Mouse (Mus musculus) midbrain, postnatal 0 days (tissue): ENCODE measurements at regions not wholly inside any gene's neighbourhood (a gene's known extent, or its start where the extent isn't known, plus 50 kb on each side); places are given as distances from the start of the nearest gene placed in this dataset.

Source experiments
- ATAC-seq: fragments of 200-750 bp; cut with Nextera tagmentation; 2 replicates; pipeline ENCODE4 v1.8.0; 2017; ENCODE audit warnings: moderate number of reproducible peaks, mild to moderate bottlenecking, moderate TSS enrichment, moderate library complexity; ENCODE audit not compliant: low FRiP score
- DNase-seq: peaks from one replicate; pipeline ENCODE4 v3.0.0-alpha.2; 2015; ENCODE audit warnings: low spot score
- H3K27ac ChIP-seq: fragments of 300-500 bp; sonication (generic); 2 replicates; pipeline ENCODE4 v1.5.1; 2014; ENCODE audit warnings: low read depth, mild to moderate bottlenecking, low read length, mixed read lengths
- H3K27me3 ChIP-seq: fragments of 300-500 bp; sonication (generic); 2 replicates; pipeline ENCODE4 v1.6.1; 2014; ENCODE audit warnings: low read length, control low read depth, mixed read lengths; ENCODE audit not compliant: insufficient read depth
- H3K36me3 ChIP-seq: fragments of 300-500 bp; sonication (generic); 2 replicates; pipeline ENCODE4 v1.6.1; 2014; ENCODE audit warnings: low read length, control low read depth, mixed read lengths; ENCODE audit not compliant: insufficient read depth
- H3K4me1 ChIP-seq: fragments of 300-500 bp; sonication (generic); 2 replicates; pipeline ENCODE4 v1.6.1; 2014; ENCODE audit warnings: mild to moderate bottlenecking, control low read depth, antibody characterized with exemption, low read length, mixed read lengths; ENCODE audit not compliant: insufficient read depth
- H3K4me2 ChIP-seq: fragments of 300-500 bp; sonication (generic); 2 replicates; pipeline ENCODE4 v1.6.1; 2014; ENCODE audit warnings: low read depth, mild to moderate bottlenecking, low read length, mixed read lengths; ENCODE audit not compliant: poor library complexity, severe bottlenecking
- H3K4me3 ChIP-seq: fragments of 300-500 bp; sonication (generic); 2 replicates; pipeline ENCODE4 v1.5.1; 2014; ENCODE audit warnings: low read depth, mild to moderate bottlenecking, low read length, moderate library complexity
- H3K9ac ChIP-seq: fragments of 300-500 bp; sonication (generic); replicated peaks from 2 replicates; pipeline ENCODE4 v1.6.1; 2014; ENCODE audit warnings: mild to moderate bottlenecking, low read length, moderate library complexity, mixed read lengths; ENCODE audit not compliant: poor library complexity, severe bottlenecking
- H3K9me3 ChIP-seq: fragments of 300-500 bp; sonication (generic); 2 replicates; pipeline ENCODE4 v1.6.1; 2016; ENCODE audit warnings: low read length, control low read depth
- CTCF ChIP-seq: IDR thresholded peaks from 2 replicates; pipeline ENCODE4 v1.5.1; 2016; ENCODE audit warnings: antibody characterized with exemption, mild to moderate bottlenecking
- WGBS: fragments of 180-500 bp; shearing (Covaris S2); extraction: QIAGEN DNeasy Blood & Tissue Kit; methylation state at CpG from one replicate; pipeline ENCODE4 v1.1.7; 2014; 5-methylcytosine and 5-hydroxymethylcytosine counted together

DNA sequence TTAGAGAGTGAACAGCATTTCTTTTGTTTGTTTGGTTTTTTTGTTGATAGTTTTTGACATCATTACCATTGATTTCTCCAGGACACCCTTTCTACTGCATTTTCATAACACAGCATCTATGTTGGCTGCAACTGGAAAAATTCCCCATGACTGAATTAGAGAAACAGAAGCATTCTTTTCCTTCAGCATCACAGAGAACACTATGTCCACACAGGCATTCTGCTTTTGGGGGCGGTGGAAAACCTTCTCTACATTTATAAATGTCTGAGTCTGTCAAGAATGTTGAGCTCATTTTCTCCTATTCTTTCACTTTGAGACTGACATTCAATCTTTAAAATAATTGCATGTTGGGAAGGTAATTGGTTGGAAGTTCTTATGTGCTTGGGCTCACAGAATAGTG lies 734.4 kb downstream of the Gm597 start:
- WGBS, result 84% methylated on average over 1 of the region's 1 CpGs
- no peak for TF ChIP-seq CTCF
- H3K4me1 ChIP-seq, result no peaks in the 10 kb centered on the region
- ATAC-seq (no peak), DNase-seq (no peak)
- no peaks in the 10 kb centered on the region for H3K27me3 ChIP-seq
- H3K9ac ChIP-seq, result no peak overlapping the region
- no peaks in the 10 kb centered on the region for H3K9me3 ChIP-seq
- no peak overlapping the region for H3K4me2 ChIP-seq
- no peak overlapping the region for H3K27ac ChIP-seq
- no peaks in the 10 kb centered on the region for H3K36me3 ChIP-seq
- no peak overlapping the region for H3K4me3 ChIP-seq

DNA sequence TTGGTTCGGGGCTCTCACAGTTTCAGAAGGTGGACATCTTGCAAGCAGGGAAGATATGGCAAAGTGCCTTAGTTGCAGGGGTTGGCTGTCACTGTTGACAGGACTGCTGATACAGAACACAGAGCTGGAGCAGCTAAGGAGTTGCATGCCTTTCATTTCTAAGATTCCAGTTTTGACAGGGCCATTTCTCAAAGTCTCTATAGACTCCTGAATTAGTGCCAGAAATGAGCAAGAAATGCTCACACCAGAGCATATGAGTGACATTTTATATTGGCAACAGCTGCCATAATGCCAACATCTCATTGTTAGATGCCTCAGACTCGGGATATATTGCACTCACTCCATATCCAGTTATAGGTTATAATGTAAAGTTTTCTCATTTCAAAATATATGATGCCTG lies 754.3 kb downstream of the Gm597 start:
- no peak for TF ChIP-seq CTCF
- H3K4me2 ChIP-seq, result no peak overlapping the region
- H3K27me3 ChIP-seq, result no peaks in the 10 kb centered on the region
- H3K4me1 ChIP-seq, result no peaks in the 10 kb centered on the region
- H3K27ac ChIP-seq, result no peak overlapping the region
- WGBS, result 79% methylated on average over 2 of the region's 2 CpGs
- no peak for ATAC-seq
- H3K9ac ChIP-seq, result no peak overlapping the region
- H3K36me3 ChIP-seq, result no peaks in the 10 kb centered on the region
- no peaks in the 10 kb centered on the region for H3K9me3 ChIP-seq
- H3K4me3 ChIP-seq, result no peak overlapping the region
- DNase-seq, result no peak

DNA sequence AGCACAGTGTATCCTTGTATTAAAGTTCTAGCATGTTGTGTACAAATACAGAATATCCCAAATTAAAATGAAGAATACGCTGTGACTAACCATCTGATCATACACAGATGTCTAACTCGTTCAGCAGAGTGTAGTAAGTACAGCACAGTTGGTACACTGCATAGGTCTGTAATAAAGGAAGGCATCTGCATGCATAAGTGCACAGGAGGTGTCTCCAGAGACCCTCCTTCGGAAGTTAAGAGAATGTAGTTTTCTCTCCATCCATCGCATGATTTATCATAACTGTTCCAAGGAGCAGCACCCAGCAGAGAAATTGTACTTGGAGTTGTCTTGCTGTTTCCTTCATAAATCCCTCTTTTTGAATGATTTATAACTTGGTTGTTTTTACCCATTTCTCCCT lies 781.6 kb downstream of the Gm597 start:
- H3K4me2 ChIP-seq, result no peak overlapping the region
- H3K4me1 ChIP-seq, result no peaks in the 10 kb centered on the region
- DNase-seq (peak; percentile 9), ATAC-seq (no peak)
- TF ChIP-seq CTCF, result no peak
- WGBS, result 66% methylated on average over 4 of the region's 4 CpGs
- no peaks in the 10 kb centered on the region for H3K27me3 ChIP-seq
- H3K4me3 ChIP-seq, result no peak overlapping the region
- H3K9me3 ChIP-seq, result no peaks in the 10 kb centered on the region
- H3K9ac ChIP-seq, result no peak overlapping the region
- H3K36me3 ChIP-seq, result no peaks in the 10 kb centered on the region
- no peak overlapping the region for H3K27ac ChIP-seq

DNA sequence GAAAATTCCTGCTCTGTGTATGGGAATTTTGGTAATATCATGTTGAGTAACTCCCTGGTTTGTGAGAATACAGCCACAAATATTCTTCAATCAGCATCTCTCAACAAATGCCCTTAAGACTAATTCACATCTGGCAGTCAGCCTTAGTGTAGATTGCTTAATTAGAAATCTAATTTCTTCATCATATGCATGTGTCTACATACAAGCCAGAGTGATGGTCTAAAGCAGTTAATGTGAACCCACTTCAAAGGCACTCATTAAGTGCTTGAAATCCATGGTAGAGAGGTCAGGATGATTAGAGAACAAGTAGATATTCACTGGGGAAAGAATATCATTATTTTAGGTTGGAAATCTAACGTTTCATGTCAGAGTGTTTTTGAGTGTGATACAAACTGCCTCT lies 816.7 kb downstream of the Gm597 start:
- ATAC-seq (no peak), DNase-seq (peak; percentile 1)
- no peak for TF ChIP-seq CTCF
- 57% methylated on average over 1 of the region's 1 CpGs for WGBS
- Histone ChIP-seq H3K27me3 (no peaks in the 10 kb centered on the region), H3K9me3 (no peaks in the 10 kb centered on the region), H3K4me3 (no peak overlapping the region), H3K4me1 (no peaks in the 10 kb centered on the region), H3K9ac (no peak overlapping the region), H3K27ac (no peak overlapping the region), H3K36me3 (no peaks in the 10 kb centered on the region), H3K4me2 (no peak overlapping the region)
